Mouse (Mus musculus) adrenal gland, postnatal 25 days (tissue): ENCODE measurements at regions not wholly inside any gene's neighbourhood (a gene's known extent, or its start where the extent isn't known, plus 50 kb on each side); places are given as distances from the start of the nearest gene placed in this dataset.

Source experiments
- DNase-seq: peaks from one replicate; pipeline ENCODE4 v3.0.0; 2021; ENCODE audit warnings: mixed read lengths

DNA sequence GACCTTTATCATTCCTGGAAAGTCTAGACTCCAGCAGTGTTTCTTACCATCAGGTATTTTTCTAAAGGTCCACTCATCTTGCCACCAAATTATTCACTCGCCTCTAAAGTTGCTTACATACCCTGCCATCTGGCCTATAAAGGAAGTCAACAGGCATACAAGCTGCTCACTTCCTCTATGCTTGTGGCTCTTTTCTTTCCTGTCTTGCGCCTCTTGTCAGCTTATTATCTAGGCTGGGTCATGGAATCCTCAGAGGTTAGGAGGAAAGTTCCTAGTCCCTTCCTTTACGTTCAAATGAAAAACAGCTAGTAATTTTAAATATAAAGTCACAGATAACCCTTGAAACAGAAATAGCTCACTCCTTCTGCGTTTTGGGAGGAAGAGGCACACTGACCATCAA, 97.9 kb downstream of the Lipi start:
- DNase-seq, result no peak

DNA sequence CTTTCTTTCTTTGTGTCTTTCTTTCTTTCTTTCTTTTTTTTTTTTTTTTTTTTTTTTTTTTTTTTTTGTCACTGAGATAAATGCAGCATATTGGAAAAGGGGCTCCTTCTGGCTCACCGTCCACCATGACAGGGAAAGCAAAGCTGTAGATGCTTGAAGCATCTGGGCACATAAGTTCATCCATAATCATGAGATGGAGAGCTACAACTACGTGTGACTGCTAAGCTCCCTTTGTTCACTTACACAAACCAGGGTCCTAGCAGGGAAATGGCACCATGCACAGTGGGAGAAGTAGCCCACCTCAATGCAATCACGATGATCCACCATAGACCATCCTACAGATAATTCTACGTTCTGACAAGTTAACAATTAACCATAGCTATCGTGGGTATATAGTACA, 102.0 kb downstream of the Lipi start:
- DNase-seq, result no peak

DNA sequence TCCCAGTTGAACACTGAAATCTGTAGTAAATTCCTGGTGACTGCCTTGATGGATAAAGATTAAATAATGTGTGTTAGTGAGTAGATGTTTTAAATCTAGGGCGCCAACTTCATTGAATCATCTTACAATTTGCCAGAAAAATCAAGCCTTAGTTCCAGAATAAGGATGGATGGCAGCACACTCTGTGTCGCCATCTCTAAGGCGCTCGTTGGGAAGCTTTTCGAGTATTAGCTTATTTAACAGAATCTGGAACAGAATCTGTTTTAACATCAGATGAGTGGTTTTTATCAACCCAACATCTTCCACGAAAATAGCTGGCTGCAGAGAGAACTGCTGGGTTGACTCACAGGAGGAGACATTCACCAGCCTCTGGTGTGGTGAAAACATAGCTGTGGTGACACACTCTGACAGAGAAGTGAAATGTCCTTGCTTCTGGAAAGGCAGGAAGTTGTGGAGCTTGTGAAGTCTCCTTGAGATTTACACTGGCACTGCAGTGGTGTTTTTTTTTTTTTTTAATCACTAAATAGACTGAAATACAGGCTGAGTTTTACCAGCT, 120.4 kb downstream of the Lipi start:
- no peak for DNase-seq

DNA sequence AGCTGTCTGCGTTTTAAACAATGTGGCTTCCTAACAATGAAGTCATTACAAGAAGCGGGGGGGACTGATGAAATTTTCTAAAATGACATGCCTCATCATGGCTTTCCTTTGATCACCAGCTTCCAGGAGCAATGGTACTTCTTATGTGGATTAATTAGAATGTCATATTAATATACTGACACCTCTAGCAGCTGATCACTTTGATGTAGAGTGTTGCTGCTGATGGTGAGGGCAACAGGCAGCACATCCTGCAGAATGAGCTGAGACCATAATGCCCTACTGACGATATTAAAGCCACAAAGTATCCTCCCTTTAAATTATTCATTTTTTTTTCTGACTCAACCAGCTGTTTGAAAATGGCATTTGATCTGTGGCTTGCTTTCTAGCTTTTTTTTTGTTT, 123.7 kb downstream of the Lipi start:
- DNase-seq, result no peak

DNA sequence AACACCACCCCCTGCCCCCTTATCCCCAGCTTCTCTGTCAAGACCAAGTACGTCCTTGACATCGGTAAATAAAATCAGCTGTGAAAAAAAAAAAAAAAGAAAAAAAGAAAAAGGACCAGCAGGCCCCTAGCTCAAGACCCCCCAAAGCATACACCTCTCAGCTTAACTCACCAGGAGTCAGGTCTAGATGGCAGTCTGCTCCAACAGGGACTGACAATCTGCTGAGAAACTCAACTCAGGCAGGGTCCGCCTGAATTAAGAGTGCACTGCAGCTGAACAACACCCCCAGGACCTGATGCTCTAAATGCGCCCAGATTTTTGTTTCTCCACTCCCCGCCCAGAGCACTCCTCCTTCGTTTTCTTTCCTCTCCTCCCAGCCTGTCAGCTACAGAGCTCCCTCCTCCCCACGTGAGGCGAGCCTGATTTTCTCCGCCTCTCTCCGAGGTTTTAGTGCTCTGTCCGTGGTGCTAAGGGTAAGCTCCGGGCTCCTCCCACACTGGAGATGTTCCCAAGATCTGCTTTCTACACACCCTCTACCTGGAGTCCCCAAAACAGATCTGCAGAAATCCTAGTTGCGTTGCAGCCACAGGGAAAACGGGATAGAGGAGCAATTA, 138.9 kb downstream of the Lipi start:
- DNase-seq, result no peak

DNA sequence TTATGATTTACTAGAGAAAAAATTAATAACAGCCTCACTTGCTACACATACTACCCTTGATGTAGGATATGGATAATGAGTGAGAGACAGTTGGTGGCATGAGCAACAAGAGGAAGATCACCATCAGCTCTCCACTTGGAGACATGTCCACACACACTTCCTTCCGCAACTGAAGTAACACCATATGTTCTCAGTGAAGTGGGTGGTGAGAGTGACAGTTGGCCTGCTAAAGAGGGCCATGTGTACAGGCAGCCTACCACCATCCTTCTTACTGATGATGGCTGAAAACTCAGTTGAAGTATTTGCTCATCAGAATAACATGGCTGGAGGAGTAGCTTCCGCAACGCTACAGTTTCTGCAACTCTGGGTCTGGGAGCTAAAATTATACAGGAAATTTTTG, 146.6 kb downstream of the Lipi start:
- DNase-seq, result no peak

DNA sequence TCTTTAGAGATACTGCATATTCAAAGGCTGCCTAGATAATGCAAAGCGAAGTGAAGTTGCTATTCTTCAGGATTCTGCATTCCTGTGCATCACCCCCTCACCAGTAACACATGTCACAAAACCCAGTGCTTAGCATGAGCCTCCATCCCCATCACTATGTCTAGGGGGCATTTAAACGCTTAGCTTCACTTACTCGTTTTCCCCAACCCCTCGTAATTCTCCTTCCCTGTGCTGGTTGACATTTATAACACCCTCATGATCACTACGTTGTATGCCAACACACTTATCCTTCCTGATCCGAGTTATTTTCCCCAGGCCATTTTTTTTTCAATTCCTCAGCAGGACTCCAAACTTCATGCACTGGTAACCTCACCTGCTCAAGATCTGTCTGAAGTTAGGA, 152.6 kb downstream of the Lipi start:
- DNase-seq, result no peak

DNA sequence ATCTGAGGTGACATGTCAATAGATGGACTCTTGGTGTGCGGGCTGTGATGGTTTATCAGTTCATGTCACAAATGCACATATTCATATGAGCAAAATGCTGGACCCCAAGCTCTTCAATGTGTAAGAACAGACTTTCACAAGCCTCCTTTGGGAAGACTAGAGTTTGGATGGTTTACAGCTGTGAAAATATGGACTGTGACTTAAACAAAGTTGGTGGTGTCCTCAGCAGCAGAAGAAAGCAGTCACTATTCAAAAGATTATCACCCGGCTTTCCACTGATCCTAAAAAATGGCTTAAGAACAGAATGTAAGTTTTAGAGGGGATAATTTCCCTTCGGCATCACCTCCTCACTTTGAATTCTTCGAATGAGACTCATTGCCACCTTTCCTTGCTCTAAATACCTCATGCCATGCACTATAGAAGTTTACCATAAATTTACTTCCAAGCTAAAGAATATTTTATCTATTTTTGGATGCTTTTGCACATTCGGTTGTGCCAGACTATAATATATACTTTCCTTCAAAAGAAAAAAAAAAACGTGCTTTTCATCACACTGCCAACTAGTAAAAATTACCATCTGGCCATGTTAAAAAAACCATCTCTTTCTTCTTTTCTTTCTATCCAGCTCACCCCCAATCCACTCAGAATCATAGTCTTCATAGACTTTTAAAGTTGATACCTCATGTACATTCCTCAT, 201.2 kb downstream of the Lipi start:
- DNase-seq, result no peak

DNA sequence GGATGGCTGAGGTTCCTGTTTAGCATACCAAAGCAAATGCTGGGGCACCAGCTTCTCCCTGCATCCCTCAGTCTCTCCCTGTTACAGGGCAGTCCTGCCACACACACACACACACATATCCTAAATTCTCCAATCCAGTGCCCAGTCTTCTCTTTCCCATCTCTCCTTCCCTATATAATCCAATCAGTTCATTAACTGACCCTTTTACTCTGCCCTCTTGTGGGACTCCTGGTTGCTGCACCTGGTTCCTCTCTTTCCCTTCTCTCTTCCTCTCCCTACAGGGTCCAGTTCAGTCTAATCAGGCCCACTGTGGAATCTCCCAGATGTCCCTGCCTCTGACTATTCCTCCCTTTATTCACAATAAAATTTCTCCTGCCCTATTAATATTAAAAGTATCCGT, 204.7 kb downstream of the Lipi start:
- DNase-seq, result no peak

DNA sequence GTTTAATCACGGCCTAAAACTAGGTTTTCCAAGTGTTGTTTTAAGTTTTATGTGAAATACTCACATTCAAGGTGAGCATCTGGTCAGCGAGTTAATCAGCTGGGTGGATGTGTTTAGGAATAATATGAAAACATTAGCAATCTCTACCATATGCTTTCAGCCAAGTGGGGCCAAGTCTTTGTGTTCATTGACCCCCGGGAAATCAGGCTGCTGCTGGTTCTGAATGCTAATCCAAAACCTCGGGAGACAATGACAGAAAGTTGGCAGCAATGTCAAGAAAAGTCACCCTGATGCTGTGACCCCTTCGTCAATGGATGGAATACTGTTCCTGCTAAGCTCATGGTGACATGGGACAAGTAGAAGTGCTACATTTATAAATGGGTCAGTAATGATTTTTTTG, 216.2 kb downstream of the Lipi start:
- DNase-seq, result no peak

DNA sequence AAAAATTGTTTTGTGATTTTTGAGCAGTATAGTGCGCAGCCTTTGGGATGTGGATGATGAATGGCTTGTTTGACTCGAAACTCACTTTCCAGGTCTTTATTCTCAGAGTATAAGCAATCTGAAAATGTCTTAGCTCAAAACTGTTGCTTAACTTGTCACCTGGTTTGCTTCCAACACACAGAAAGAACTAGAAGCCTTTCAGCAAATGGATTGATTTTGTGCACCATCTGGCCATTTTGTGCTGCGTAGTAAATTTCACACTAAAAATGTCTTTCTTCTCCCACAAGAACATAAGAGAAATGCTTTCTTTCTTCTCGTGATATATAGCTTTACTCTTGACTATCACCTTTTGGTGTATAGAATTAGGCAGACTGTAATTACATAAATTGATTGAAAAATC, 219.1 kb downstream of the Lipi start:
- no peak for DNase-seq

DNA sequence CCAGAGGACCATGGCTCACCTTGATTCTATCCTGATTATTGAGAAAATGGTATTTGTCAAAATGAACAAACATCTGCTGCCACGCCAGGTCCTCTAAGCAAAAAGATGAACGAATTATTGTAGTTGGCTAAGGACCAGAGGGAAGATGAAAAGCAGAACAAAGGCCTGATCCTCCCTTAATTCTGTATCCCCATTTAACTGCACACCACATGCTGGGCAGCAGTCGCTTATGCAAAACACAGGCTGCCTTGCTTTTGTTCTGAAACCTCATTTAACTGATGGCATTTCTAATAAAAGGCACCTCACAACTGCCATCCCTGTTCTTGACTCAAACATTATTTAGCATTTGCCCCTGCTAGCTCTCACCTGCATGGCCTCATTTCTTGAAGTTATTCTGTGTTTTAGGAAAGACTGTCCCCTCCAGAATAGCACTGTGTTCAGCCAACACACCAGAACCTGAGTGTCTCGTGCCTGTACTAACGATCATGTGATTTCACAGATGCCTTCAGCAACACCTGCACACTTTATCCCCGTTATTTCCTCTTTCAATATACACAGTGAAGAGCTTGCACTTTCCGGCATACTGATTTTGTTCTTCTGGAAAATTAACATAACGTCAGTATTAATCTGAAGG, 220.4 kb downstream of the Lipi start:
- DNase-seq, result no peak

DNA sequence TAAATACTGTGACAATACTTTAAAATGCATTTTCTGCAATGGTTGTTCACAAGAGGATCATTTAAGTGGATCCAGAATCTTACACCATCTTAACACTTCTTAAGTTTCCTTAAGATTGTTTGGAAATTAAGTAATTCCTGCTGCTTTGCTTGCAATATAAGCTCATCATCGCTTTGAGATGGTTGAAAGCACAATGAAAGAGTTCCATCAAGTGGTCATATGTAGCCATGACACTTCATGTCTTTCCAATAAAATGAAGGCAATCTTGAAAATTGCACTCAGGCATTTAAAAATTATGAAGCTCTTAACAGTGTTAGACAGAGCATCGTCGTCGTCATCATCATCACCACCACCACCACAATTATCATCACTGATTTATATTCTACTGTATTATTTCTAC, 223.8 kb downstream of the Lipi start:
- DNase-seq, result no peak

DNA sequence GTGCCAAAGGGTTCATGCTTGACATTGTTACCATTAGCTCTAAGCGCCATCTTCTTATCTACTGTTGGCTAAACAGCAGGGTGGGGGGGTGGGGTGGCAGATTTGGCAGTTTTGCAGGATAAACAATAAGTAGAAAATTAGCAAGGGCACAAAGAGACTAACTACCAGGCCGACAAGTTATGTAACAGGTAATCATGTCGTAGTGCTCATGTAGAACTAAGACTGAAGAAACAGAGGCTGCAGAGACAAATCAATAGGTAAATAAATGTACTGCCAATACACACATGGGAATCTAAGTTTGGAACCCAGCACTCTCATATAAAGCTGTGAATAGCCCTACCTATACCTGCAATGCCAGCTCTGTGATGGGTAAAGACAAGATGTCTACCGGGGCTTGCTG, 225.1 kb downstream of the Lipi start:
- DNase-seq, result no peak

DNA sequence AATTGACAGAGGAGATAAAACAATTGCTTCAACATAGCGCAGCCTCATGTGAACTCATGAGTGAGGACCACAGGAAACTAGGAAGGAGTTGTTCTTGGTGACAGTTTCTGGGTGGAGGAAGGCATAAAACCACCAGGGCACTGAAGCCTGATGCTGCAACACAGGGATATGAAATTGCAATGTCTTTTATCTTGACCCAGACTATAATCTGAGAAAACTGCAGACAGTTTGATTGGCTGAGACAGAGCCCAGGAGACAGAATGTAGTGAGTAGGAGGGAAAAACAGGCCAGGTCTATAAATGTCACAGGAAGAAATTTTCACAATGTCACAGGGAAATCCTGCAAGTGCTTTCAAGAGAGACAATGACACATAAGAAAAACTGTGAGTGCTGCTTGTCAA, 232.5 kb downstream of the Lipi start:
- no peak for DNase-seq

DNA sequence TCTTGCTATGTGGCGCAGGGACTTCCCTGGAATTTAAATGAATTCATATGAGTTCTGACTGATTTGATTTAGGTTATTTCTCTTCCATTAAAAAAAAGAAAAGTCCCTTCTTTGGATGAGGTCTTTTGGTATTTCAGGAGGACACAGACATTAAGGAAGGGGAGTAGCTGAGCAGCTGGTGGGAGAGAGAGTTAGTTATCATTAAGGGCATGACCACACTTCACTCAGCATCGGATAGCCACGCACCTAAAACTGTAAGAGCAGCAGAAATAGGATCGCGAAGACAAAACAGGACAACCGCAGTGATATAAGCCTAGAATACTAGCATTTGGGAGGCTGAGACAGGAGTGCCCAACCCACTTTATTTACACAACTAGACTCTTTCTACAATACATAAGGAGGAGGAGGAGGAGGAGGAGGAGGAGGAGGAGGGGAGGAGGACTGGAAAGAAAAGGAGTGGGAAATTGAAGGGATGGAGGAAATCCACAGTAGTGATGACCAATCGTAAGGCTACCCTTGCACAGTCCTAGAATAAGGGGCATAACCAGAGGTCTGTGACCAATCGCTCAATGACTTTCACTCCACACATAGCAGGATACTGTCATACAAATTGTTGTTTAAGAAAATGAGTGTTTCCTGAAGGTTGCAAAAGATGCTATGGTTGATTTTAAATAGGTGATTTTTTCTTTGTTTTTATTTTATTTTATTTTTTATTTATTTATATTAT, 241.5 kb downstream of the Lipi start:
- no peak for DNase-seq

DNA sequence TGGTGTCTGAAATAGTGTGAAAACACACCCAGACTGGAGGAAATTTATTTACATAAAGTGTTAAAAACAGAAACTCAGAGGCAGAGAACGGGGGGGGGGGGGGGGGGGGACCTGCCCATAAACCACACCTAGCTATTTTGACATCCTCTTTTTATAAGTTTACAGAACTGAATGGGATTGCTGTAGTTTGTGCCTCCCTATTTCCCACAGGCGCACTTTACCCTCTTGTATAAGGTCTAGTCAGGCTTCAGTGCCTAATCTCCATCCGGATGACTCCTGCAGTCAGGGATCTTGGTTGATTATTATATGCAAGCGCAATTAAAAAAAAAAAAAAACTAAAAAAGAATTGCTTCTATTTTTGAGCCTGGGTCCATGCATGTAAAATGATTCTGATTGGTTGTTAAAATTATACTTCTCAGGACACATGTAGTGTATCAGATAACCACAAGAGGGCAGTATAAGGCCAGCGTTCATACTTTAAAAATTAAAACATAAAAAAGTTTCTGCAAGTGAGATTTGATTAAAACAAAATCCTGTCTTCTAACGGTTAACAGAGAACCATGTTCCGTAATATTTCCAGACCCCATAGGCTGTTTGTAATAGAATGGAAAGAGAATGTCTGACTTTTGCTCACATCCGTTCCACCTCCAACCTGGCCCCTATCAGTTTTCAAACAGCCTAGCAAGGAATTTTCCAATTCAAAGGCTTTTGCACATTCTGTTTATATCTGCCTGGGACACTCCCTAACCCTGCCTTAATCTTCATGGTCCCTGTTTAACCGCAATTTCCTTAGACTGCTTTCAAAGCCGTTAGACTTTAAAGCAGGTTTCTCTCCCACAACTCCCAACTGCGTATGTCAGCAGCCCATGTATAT, 242.6 kb downstream of the Lipi start:
- DNase-seq, result no peak

DNA sequence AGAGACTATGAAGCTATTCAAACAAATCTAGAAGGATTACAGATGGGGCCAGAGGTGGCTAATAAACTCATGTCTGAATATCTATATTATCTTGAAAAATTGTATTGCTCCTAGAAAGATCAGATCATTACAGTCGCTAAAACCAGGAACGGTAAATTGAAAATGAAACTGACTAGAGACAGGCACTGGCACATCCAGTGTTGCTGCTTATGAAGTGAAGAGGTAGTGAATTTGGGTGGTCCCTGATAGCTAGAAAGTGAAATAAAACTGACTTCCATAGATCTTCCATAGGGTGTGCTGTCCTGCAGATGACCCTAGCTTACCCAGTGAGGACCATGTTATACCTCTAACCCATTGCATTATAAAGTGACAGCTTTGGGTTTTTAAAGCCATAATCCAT, 251.6 kb downstream of the Lipi start:
- DNase-seq, result no peak

DNA sequence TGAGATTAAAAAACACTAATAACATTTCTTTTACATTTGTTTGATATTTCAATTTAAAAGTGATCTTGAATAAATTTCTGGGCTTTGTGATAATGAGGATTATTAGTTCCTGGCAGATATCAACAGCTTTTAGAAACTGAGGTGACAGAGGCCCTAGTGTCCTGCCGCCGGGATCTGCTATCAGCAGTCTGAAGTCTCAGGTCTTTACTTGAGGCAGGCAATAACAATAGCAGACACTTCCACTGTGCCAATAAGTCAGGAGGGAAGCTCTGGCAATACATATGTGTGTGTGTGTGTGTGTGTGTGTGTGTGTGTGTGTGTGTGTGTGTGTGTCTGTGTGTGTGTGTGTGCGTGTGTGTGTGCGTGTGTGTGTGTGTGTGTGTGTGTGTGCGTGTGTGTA, 252.1 kb downstream of the Lipi start:
- no peak for DNase-seq

DNA sequence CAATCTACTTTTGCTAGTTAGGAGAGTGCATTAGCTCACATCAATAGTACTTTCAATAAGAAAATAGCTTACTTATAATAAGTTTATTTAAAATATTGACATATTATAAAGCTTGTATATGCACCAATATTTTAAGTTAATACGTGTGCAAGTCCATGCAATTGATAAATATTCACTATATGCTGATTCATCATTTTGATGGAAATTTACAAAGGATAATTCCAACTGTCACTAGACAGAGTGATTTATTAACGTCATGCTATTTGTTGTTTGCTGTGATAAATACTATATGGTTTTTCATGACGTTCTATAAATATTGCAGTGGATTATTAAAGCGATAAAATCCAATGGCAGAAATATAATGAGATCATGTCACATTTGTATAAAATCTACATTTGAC, 253.0 kb downstream of the Lipi start:
- no peak for DNase-seq

DNA sequence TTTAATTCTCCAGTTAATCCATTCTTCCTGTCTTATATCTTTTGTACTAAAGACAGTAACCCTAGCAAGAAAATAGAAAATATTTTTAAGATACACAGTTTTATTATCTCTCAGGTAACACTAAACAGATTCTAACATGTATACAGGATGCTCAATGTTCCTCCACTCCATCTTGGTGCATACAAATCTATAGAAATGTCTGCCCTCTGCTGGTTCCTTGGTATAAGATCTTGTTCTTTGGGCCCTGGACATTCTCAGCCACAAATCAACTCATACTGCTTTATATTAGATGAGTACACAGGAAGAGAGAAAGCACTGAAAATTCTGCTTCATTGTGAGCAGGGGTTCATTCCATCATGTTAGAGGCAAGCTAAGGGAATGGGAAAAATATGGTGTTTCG, 260.6 kb downstream of the Lipi start:
- DNase-seq, result no peak

DNA sequence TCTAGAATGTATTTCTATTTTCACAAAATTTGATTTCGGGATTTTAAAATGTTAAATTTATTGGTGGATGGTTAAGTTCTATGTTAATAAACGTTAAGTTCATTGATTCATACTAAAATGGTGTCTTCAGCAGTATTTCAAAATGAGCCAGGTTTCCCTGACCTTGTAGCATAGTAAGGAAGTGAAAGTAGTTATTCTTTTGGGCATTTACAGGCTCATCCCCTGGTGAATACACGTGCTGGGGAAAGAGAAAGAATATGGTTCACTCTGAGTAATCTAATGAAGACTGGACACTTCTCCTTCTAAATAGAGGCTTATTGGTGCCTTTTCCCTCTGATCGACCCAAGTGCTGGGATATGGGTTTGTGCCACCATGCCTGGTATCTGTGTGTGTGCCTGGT, 281.1 kb downstream of the Lipi start:
- DNase-seq, result no peak
